Mouse (Mus musculus) kidney, postnatal 10 days (tissue): ENCODE measurements around the gene Zfp92.

ENCODE experiments used
- DNase-seq: peaks from one replicate; pipeline ENCODE4 v3.0.0; 2021; ENCODE audit warnings: mixed read lengths

Zfp92 gene

GRCm38 (mm10) chrX:73474340-73475165 is 63.7 kb downstream of the Zfp92 start:
- DNase-seq = peak; percentile 40

DNA sequence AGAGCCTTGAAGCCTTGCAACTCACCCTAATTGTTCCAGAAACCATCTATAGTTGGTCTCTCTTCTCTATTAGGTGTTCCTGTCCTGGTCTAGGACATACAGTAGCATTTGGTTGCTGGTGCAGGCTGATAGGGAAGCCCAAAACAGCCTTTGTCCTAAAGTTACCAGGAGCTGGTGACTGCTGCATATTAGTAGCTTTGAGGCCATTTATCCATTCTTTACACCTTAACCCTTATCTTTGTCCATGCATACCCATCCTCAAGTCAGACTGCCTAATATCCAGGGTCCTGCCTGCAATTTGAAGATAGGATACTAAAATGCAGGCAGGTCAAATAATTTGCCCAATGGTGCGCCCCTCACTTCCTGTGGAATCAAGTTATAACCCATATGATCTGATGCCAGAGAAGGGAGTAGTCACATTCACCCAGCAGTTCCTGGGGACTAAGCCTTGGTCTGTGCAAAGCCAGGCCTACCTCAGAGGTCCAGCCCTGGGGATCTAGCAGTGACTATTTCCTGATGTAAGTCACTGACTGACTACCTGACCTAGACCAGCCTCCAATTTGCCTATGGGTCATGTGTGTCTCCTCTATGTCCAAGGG is 64.9 kb downstream of the Zfp92 start:
- DNase-seq = no peak

- peak; percentile 82 for DNase-seq
These were observed 65.7 kb downstream of the Zfp92 start for GRCm38 (mm10) chrX:73476621-73477020.

DNA sequence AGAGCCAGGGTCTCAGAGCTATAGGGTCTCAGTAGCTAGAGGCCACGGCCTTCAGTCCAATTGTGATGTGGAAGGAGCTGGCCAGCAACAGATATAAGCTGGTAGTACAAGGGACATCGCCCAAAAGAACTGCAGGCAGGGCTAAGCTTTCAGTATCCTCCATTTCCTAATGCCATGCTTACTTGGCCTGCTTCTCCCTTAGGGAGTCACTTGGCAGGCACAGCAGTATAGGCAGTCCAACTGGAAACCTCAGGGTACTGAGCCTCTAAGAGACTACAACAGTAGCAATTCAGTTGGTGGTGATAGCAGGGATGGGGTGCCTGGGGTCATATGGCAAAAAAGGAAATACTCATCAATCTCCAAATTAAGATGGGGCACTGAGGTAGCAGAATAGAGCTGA is 66.6 kb downstream of the Zfp92 start:
- no peak for DNase-seq
